In genomic region chr14:55011116-55011515, GRCm38 (mm10) we compare ENCODE assay signal across 11 mouse cellular contexts. TPM values are rescaled to one million over a fixed set of nuclear protein-coding genes. Genes with fewer than 3 reads are reported as not detected.
DNase-seq lines count a peak whose midpoint lies in the region; ATAC-seq and TF ChIP-seq lines count a peak whose summit lies in the region.
"Had no signal": no experiment of that assay in that cellular context is flagged by ENCODE, and none has a peak within 500 bp of the region (broad histone marks: within the 10 kb centered on the region; RNA-seq: fewer than 3 reads in every experiment).

No protein-coding gene starts in this region.

- no peaks in the 10 kb centered on the region for H3K27me3 ChIP-seq in hindbrain, postnatal 0 days (ENCODE audit: insufficient read depth, low read length)
- H3K27me3 ChIP-seq in hindbrain, embryonic 16.5 days (replicated peaks; ENCODE audit: control insufficient read depth, insufficient read depth, low read length): no peaks in the 10 kb centered on the region
- H3K27me3 ChIP-seq: midbrain, embryonic 12.5 days had no signal

- no peak overlapping the region for H3K4me3 ChIP-seq in hindbrain, postnatal 0 days (ENCODE audit: low read length)
- no peak overlapping the region for H3K4me3 ChIP-seq in hindbrain, embryonic 16.5 days (ENCODE audit: low read length)
- H3K4me3 ChIP-seq: midbrain, embryonic 12.5 days had no signal

- no peak overlapping the region for H3K9ac ChIP-seq in hindbrain, postnatal 0 days (replicated peaks; ENCODE audit: low read length)
- H3K9ac ChIP-seq in hindbrain, embryonic 16.5 days (ENCODE audit: low read depth, low read length): no peak overlapping the region
- H3K9ac ChIP-seq: midbrain, embryonic 12.5 days had no signal

- no peaks in the 10 kb centered on the region for H3K36me3 ChIP-seq in hindbrain, postnatal 0 days (ENCODE audit: insufficient read depth, low read length)
- H3K36me3 ChIP-seq in hindbrain, embryonic 16.5 days (ENCODE audit: control insufficient read depth, insufficient read depth, low read length): no peaks in the 10 kb centered on the region
- H3K36me3 ChIP-seq: midbrain, embryonic 12.5 days had no signal

- no peaks in the 10 kb centered on the region for H3K4me1 ChIP-seq in hindbrain, postnatal 0 days (ENCODE audit: insufficient read depth, low read length)
- H3K4me1 ChIP-seq in hindbrain, embryonic 16.5 days (ENCODE audit: control insufficient read depth, insufficient read depth, low read depth, low read length): peaks cover 2% of the 10 kb centered on the region; the same call in 1 of the 2 replicates

- peak; percentile 53 for DNase-seq in hindbrain, postnatal 0 days (ENCODE audit: low spot score)
- DNase-seq in retina, postnatal 1 day: peak; percentile 43
- DNase-seq in retina, embryonic 14.5 days (ENCODE audit: low spot score): no peak
- peak; percentile 33 for DNase-seq in WW6 (ENCODE audit: low read depth, low spot score)
- DNase-seq in testis, postnatal 14 days (ENCODE audit: low spot score): peak; percentile 34
- no peak for DNase-seq in urinary bladder, postnatal 4 days (ENCODE audit: low spot score in 2 of 2)
- DNase-seq: heart, postnatal 10 days; right cerebral cortex, postnatal 25 days had no signal

- no peak overlapping the region for H3K4me2 ChIP-seq in hindbrain, postnatal 0 days (ENCODE audit: low read depth, low read length)
- H3K4me2 ChIP-seq in hindbrain, embryonic 16.5 days (ENCODE audit: low read length): no peak overlapping the region
- H3K4me2 ChIP-seq: midbrain, embryonic 12.5 days had no signal

- no peaks in the 10 kb centered on the region for H3K9me3 ChIP-seq in hindbrain, postnatal 0 days (ENCODE audit: low read length)
- H3K9me3 ChIP-seq in hindbrain, embryonic 16.5 days (ENCODE audit: control insufficient read depth, low read length): no peaks in the 10 kb centered on the region
- H3K9me3 ChIP-seq: midbrain, embryonic 12.5 days had no signal

- no peak for ATAC-seq in hindbrain, postnatal 0 days
- no peak for ATAC-seq in hindbrain, embryonic 16.5 days
- ATAC-seq: forebrain, embryonic 16.5 days had no signal

- peak; percentile 58 for TF ChIP-seq CTCF in hindbrain, postnatal 0 days (IDR thresholded peaks at IDR 0.05; ENCODE audit: low read depth)

- no peak overlapping the region for H3K27ac ChIP-seq in hindbrain, postnatal 0 days
- H3K27ac ChIP-seq in hindbrain, embryonic 16.5 days (ENCODE audit: low read depth, low read length): no peak overlapping the region
- H3K27ac ChIP-seq: midbrain, embryonic 12.5 days had no signal

- WGBS in hindbrain, postnatal 0 days: 60% methylated on average over 4 of the region's 4 CpGs
- WGBS in hindbrain, embryonic 16.5 days: 62% methylated on average over 4 of the region's 4 CpGs

RNA-seq across cellular contexts. Expression of gene Ngdn, which starts 4.1 kb away (rescaled TPM):
- 16.6 and 25.4 TPM in 2 replicates for total RNA-seq in hindbrain, postnatal 0 days (2014; rRNA removed)
- polyA plus RNA-seq in hindbrain, postnatal 0 days (2015; fragmentation: Nextera tagmentation; extraction: Ambion mirVana): 53.2 and 55.2 TPM in 2 replicates
- 48.2 and 50.6 TPM in 2 replicates for polyA plus RNA-seq in hindbrain, embryonic 16.5 days (2015; fragmentation: Nextera tagmentation; extraction: Ambion mirVana)

RNA-seq across cellular contexts. Expression of gene Myh7, which starts 16.7 kb away (rescaled TPM):
- total RNA-seq in hindbrain, postnatal 0 days (2014; rRNA removed): 1.3 and 2.0 TPM in 2 replicates
- polyA plus RNA-seq in hindbrain, postnatal 0 days (2015; fragmentation: Nextera tagmentation; extraction: Ambion mirVana): 6.5 and 8.6 TPM in 2 replicates
- 8.5 and 10.6 TPM in 2 replicates for polyA plus RNA-seq in hindbrain, embryonic 16.5 days (2015; fragmentation: Nextera tagmentation; extraction: Ambion mirVana)

RNA-seq across cellular contexts. Expression of gene Gm17428, which starts 34.4 kb away (rescaled TPM):
- not detected in 2 replicates for total RNA-seq in hindbrain, postnatal 0 days (2014; rRNA removed)
- not detected in 2 replicates for polyA plus RNA-seq in hindbrain, postnatal 0 days (2015; fragmentation: Nextera tagmentation; extraction: Ambion mirVana)
- polyA plus RNA-seq in hindbrain, embryonic 16.5 days (2015; fragmentation: Nextera tagmentation; extraction: Ambion mirVana): not detected in 2 replicates
- total RNA-seq: heart, postnatal 10 days had no signal
- polyA plus RNA-seq: forebrain, embryonic 16.5 days; midbrain, embryonic 12.5 days had no signal

RNA-seq across cellular contexts. Expression of gene Myh6, which starts 44.4 kb away (rescaled TPM):
- 0.21 and 0.32 TPM in 2 replicates for total RNA-seq in hindbrain, postnatal 0 days (2014; rRNA removed)
- 1.1 and 1.4 TPM in 2 replicates for polyA plus RNA-seq in hindbrain, postnatal 0 days (2015; fragmentation: Nextera tagmentation; extraction: Ambion mirVana)
- 1.6 and 1.8 TPM in 2 replicates for polyA plus RNA-seq in hindbrain, embryonic 16.5 days (2015; fragmentation: Nextera tagmentation; extraction: Ambion mirVana)

Comparison
In these comparisons a context has a peak if more than half of its experiments do, and no peak if none do; other contexts are left out.
1. DNase-seq: peak in hindbrain, postnatal 0 days (single experiment), retina, postnatal 1 day (single experiment), WW6 (single experiment) and testis, postnatal 14 days (single experiment); none in retina, embryonic 14.5 days (single experiment) and urinary bladder, postnatal 4 days (0 of 2).